Mouse (Mus musculus) left cerebral cortex, adult 8-10 months (tissue): Measurements from ENCODE around the gene Atp6v1g3. TPM values are rescaled to one million over a fixed set of nuclear protein-coding genes. Genes with fewer than 3 reads are reported as not detected.

Experiments
- total RNA-seq, 4 experiments: library from RNA; stranded (reverse); gene quantifications; 2 replicates each; pipeline ENCODE4 v1.2.4; 2022

Atp6v1g3 gene
- total RNA-seq, 4 experiments from 2014 or later = not detected

Other genes starting within 250 kb of the Atp6v1g3 start
- gene Ptprc, start 98.0 kb upstream of the Atp6v1g3 start, total RNA-seq = 10 to 100 TPM in 1 of 4 experiments, 1 to 10 TPM in 3; 3.0 to 12.1 (median 6.1) TPM